Mouse (Mus musculus) retina, postnatal 1 day (tissue): ENCODE data around the gene Cgn.
"Not testable (repeated sequence)": the region's sequence is repeated elsewhere in the genome, so short reads cannot be mapped to it uniquely, and the experiment has no call there.

Experiments
- DNase-seq: peaks from one replicate; pipeline ENCODE4 v3.0.0-alpha.2; 2012

Cgn gene

DNA sequence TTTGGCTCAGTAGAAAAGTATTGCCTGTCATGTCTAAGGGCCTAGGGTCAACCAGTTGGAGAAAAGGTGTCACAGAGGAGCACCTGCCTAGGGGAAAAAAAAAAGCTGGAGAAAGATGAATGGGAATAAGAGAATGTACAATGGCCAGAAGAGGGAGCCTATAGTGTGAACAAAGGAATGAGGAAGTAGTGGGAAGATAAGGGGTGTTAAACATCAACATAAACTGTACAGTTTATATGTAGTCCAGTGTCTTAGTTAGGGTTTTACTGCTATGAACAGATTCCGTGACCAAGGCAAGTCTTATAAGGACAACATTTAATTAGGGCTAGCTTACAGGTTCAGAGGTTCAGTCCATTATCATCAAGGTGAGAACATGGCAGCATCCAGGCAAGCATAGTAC, 2.8 kb upstream of the Cgn start:
- no peak for DNase-seq

DNA sequence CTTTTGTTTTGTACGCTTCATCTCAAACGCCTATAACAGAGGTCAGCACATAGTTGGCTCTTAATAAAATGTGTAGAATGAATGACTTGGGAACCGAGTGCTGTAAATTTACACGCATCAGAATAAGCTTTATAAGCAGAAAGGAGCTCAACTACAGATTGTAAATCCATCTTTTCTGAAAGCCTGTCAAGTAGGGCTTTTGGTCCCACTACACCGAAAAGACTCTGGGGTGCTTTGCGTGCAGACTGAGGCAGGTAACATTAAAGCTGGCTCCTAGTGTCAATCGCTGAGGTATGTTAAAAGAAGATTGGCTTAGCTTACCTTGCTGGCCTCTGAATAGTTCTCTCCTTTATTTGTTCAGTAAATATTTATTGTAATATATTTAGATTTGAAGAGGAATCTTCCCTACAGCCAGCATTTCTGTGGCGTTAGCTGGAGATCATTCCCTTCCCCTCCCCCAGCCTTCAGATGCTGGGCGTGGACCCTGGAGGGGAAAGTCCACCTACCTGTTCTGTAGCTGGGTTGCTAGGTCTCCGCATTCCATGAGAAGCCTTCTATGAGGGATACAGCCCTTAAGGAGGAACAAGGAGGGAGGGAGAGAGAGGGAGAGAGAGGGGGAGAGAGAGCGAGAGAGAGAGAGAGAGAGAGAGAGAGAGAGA, 959 bp upstream of the Cgn start:
- peak; percentile 37 for DNase-seq

DNA sequence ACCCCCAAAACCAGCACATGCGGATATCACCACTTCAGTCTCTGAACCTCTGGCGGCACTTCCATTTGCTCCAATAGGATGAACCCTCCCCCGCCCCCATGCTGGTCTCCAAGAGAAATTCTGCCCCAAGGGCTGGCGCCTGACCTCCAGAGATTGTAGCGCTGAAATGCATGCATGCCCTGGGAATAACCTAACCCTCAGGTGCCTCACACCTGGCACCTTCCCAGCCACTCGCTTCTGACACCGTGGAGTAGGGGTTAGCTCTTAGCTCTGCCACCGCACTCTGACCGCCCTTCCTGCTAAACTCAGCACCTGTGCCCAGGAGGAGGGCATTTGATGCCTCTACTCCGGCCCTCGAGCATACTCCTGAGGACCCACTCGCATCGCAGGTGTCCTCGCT, 334 bp downstream of the Cgn start:
- no peak for DNase-seq

DNA sequence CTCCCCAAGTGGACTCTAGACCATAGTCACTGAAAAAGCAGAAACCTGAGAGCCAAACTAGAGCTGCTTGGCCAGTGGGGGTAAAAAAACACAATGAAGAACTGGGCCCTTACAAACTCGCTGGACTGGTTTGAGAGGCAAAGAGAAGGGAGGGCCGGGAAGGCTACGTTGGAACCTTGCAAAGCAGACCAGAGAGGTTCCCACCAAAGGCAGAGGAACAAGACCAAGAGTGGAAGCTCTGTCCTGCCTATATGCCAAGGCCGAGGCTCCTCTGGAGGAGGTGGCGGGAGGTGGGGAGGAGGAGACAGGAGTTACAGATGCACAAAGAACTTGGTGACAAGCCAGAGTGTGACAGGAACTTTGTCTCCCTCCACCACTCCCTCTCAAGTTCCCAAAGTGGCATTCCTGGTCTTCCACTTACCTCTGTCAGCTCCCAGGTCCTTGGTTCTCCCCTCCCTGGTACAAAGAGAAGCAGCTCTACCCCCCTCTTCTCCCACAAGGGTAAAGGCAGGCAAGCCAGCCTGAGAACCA, 2.1 kb downstream of the Cgn start:
- DNase-seq = peak; percentile 34

DNA sequence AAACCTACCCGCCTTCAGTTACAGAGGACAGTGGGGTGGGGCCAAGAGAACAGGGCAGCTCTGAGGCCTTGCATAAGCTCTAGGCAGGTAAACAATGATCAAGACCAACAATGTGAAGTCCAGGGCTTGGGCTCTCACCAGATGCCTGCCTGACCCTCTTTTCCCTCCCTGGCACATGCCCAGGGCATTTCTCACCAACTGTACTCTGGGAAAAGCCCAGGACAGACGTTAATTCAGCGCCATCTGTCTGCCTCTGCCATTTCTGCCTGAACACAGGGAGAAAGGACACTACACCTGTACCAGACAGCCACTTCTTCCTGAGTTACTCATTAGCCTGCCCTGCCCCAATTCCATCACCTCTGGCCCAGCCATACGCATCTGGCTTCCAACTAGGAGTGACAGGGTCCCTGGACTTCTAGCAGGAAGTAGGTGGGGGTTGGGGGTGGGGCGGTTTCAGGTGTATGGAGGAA, 2.8 kb downstream of the Cgn start:
- DNase-seq = peak; percentile 67

DNA sequence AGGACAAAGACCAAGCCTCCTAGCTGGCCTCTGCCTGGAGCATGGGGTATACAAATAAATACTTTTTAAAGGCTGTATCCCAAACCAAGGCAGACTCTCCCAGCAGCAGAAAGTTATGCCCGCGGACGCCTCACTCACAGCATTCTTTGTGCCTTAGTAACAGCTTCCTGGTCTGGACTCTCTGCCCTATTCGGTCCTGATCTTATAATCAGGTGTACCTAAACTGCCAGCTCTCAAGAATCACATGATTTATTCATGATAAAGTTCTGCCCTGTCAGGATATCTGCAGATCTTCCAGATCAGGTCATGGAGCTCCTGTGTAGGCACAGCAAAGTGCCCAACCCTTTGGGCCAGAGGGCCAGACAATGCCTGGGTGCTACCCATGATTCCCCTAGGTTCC, 3.4 kb downstream of the Cgn start:
- no peak for DNase-seq

DNA sequence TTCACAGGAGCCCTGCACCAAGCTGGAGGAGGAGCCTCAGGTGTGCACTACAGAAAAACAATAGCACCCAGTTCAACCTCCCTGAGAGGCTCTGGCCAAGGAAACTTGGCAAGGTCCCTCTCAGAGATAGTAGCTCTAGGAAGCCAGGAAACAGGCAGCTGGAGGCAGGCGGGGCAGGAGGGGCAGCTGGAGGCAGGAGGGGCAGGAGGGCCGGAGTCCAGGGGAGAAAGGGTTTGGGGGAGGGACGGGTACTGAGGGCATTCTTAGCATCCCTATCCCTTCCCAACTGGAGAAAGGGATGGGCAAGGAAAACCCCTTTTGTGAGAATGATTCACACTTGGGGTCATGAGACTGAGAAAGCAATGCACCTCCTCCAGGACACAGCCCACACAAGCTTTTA, 4.9 kb downstream of the Cgn start:
- DNase-seq = no peak

DNA sequence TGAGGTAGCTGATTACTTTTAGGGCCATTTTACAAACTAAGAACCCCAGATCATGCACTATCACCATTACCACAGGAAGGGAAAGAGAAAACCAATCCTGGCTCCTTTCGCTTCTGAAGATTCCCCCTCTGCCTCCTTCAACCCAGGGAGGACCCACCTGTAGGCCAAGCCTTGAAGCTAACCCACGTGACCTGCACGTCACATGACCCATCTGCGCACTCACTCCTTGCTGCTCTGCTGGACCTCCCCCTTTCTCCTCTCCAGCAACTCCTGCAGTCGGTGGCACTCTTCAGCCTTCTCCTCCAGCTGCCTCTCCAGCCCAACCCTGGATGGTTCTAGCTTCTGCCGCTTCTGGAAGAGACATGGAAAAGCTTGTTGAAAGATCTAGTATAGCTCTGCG, 10.4 kb downstream of the Cgn start:
- DNase-seq = no peak

DNA sequence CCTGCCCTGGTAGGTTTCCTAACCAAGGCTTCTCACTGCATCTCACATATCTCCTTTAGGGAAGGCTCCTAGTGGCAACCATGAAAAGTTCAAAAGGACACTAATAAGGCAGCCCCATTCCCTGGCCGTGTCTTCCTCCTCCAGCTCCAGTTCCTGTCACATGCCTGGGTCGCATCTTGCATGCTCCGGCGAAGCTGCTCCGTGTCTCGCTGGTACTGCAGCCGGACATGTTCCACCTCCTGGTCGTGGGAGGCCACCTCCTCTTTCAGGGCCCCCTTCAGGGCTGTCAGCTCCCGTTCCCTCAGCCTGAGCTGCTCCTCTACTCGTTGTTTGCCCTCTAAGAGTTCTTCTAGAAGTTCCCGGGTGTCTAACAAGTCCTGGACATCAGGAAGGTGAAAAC, 12.3 kb downstream of the Cgn start:
- no peak for DNase-seq

DNA sequence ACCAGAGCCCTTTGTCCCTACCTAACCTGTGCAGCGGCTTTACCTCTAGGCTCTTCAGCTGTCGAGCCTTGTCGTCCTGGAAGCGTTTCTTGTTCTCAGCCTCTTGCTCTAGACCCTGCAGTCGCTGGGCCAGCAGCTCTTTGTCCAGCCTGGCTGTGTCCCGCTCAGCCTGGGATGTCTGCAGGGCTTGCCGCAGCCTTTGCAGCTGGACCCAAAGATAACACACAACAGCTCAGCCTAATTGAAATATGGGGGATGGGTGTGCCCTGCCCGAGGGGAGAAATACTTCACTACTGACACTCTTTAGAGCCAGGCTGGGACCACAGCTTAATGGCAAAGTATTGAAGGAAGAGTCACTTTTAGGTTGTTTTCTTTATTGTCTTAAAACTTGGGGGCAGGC, 20.8 kb downstream of the Cgn start:
- DNase-seq = not testable (repeated sequence)

DNA sequence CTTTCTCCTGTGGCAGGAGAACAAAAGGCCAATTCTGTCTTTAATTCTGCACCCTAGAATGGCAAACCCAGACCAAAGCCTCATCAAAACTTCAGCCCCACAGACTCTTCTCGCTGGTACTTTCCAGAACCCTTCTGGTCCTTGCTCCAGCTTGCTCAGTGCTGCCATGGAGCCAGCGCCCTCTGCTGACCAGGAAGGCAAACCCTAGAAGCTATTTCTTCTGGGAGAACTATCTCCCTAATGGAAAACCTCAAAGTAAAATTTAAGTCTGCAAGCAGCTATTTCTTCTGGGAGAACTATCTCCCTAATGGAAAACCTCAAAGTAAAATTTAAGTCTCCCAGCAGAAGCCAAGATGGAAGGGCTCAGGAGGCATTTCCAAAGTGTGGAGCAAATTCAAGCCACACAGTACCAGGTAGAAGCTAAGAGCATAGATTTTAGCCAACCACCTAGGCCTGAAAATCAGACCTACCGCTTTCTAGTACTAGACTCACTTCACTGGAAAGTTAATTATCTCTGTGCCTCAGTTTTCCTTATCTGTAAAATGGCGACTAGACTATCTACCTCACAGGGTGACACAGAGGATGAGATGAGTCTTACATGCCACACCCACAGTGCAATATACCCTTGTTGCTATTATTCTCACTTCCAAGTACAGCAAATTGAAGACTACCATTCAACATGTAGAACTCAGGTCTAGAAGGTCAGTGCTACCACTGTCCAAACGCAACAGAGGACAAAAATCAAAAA, 21.6 kb downstream of the Cgn start:
- not testable (repeated sequence) for DNase-seq

DNA sequence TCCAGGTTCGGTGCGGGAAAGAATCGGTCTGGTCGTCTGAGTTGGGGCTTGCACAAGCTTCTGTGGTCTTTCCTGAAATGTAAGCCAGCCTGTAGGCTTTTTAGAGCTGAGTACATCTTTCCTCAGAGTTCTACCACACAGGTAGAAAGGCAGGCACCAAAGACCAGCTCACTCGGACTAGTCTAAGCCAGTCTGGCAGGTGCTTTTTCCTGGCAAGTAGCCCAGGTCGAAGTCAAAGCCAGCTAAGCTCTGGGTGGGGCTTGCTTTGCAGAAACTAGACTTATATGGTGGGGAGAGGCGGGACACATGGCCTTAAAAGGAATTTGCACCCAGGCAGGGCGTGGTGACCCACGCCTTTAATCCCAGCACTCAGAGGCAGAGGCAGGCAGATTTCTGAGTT, 27.9 kb downstream of the Cgn start:
- DNase-seq = peak; percentile 26

DNA sequence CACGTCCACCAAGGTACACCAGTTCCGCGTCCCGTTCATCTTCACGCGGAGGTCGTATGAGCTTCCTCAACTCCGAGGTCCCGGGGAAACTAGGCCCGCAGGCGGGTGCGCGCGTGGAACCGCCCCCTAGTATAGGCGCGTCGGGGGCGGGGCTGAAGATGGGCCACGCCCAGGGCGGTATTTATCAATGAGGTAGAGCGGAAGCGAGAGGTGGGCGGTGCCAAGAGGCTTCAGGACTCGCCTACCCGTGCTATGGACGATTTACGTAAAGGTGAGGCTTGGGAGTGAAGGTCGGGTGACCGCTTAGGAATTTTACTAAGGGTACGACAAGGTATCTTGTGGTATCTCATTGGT, 28.3 kb downstream of the Cgn start:
- DNase-seq = not testable (repeated sequence)

DNA sequence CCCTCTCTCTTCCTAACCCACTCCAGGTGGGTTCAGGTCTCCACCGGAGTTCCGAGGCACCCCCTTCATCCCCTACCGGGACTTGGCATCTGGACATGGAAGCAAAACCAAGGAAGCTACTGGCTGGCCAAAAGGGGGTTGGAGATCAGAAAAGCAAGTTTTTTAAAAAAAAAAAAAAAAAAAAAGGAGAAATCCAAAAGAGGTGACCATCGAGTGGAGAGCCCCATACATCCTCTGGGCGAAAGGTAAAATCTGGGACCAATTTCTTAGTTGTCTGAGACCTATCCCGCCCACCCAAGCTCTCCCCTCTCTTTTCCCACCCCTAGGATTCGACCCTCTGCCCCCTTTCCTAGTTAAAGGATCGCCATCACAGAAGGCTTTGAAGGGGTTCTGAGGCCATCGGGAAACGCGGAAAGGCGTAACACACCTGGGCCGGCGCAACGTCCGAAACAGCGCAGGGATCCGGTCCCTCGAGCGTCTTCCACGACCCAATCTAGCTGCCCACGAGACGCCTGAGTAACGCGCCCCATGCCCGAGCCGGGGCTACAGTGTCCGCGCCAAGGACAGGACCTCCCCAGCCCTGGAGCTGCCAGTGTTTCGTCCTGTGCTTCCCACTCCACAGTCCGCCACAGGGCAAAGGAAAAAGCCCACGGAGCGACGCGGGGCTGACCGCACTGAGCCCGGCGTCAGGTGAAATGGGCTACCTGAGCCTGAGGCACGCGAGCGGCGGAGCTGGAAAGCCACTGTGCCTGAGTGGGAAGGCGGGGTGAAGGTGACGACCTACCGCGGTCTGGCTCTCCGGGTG, 28.8 kb downstream of the Cgn start:
- DNase-seq = peak; percentile 13

DNA sequence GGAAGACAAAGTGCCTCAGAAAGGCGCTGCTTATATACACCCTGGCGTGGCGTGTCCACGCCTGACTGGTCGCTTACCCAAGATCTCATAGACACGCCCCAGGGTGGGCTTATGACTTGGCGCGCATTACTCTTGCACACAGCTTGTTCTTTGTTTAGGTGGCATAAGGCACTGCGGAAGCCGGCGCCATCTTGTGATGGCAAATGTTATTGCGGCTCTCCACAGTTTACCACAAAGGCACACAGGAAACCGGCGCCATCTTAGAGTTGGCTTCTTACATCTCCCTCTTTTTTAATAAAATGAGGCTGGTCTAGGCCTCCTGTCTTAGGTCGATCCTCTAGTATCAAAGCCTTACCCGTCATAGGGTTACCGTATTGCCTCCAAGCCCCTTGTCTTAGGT, 40.6 kb downstream of the Cgn start:
- DNase-seq = no peak

DNA sequence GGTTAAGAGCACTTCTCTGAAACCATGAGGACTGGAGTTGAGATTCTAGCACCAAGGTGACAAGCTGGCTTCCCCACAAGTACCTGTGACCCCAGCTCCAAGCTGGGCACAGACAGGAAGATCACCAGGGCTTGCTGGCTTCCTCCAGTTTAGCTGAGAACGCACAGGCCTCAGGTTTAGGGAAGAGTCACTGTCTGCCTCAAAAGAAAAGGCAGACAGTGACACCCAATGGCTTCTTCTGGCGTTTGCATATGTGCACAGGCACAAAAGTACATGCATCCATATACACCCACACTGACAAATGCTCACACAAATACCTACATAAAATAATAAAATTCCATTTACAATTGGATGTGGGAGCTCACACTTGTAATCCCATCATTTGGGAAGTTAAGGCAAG, 62.7 kb downstream of the Cgn start:
- DNase-seq = peak; percentile 7

DNA sequence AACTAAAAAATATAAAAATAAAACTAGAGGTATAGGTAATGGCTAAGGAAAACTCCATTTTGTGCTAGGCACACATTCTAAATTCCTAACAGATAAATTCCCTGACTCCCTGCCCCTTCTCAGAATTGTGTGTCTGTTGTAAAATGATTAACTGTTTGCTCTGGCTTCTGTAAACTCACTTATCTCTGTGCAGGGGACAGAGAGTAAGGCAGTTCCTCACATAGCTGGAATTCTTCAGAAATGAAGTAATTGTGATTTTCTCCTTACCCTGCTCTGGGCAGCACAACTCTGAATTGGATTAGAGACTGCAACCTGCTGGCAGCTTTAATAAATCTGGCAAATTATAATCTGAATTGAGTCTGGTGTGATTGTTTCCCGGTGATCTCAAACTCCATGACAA, 68.0 kb downstream of the Cgn start:
- DNase-seq = not testable (repeated sequence)

DNA sequence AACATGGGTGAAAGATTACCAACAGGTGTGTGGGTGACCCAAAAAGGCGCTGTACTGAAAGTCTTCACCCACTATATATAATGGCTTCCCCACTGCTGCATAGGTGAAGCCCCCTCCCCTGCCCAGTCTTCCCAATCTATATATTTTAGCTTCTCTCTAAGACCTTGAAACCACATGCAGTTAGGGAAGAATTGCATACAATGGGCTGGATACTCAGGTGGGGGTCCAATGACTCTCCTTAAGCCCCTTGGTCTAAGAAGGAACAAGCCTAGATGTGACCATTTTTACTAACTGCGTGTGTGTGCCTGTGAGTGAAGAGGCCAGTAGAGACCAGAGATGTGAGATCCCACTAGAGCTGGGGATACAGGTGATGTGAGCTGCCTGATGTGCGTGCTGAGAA, 72.9 kb downstream of the Cgn start:
- not testable (repeated sequence) for DNase-seq

DNA sequence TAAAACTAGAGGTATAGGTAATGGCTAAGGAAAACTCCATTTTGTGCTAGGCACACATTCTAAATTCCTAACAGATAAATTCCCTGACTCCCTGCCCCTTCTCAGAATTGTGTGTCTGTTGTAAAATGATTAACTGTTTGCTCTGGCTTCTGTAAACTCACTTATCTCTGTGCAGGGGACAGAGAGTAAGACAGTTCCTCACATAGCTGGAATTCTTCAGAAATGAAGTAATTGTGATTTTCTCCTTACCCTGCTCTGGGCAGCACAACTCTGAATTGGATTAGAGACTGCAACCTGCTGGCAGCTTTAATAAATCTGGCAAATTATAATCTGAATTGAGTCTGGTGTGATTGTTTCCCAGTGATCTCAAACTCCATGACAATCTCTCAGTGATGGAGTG, 75.7 kb downstream of the Cgn start:
- DNase-seq = not testable (repeated sequence)
